Mouse (Mus musculus) G1E (cell line): ENCODE measurements around the gene Tnnc2.

Source experiments
- CTCF ChIP-seq: IDR thresholded peaks from 2 replicates; pipeline ENCODE4 v1.5.1; 2012; ENCODE audit warnings: low read depth, low read length, inconsistent platforms, mixed read lengths
- GATA1 ChIP-seq: IDR thresholded peaks from 2 replicates; pipeline ENCODE4 v1.6.1; 2012; ENCODE audit warnings: borderline replicate concordance, low read length, inconsistent platforms, mixed read lengths
- GATA2 ChIP-seq: IDR thresholded peaks from 2 replicates; pipeline ENCODE4 v1.6.1; 2012; ENCODE audit warnings: low read depth, low read length, inconsistent platforms, borderline replicate concordance

GRCm38 (mm10) chr2:164761502-164761901, 18.3 kb downstream of the Tnnc2 start:
- TF ChIP-seq GATA1 (no peak), CTCF (no peak), GATA2 (no peak)
